Mouse (Mus musculus): Measurements from ENCODE around the gene Vps16. TPM values are rescaled to one million over a fixed set of nuclear protein-coding genes. Genes with fewer than 3 reads are reported as not detected.

Gene Vps16
- total and polyA plus RNA-seq, 2 experiments from 2014 or later: 50.4 to 89.5 TPM

DNA sequence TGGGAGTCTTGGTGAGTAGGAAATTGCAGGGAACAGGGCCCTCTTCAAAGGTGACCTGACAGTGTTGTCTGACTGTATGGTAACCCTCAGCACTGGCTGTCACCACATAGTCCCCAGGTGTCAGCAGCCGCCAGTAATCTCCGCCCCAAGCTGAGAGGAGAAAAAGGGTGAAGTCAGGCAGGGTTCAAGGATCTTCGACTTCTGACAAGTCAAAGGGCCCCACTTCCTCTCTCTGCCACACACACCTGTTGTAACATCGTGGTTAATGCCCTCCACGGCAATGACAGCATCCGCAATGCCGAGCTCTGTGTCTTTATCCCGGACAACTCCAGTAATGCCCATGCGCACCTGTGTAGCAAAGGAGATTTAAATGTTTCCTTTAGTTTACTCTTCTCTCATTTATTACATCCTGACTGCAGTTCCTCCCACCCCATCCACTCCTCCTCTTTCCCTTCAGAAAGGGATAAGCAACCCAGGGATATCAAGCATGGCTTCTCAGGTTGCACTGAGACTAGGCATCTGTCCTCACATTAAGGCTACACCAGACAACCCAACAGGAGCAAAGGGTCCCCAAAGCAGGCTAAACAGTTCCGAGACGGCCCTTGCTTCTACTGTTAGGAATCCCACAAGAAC lies 33.0 kb upstream of the Vps16 start:
- no peak for TF ChIP-seq CTCF (IDR thresholded peaks at IDR 0.05; ENCODE audit: low read depth)
- no peak overlapping the region for H3K9ac ChIP-seq (replicated peaks; ENCODE audit: low read length)
- ATAC-seq: no peak
- no peak overlapping the region for H3K4me2 ChIP-seq (ENCODE audit: low read depth, low read length)
- H3K9me3 ChIP-seq (ENCODE audit: low read length): no peaks in the 10 kb centered on the region
- DNase-seq (ENCODE audit: low spot score): no peak
- peaks cover 10% of the 10 kb centered on the region; the same call in 1 of the 2 replicates for H3K36me3 ChIP-seq (ENCODE audit: insufficient read depth, low read length)
- no peaks in the 10 kb centered on the region for H3K4me1 ChIP-seq (ENCODE audit: insufficient read depth, low read length)
- WGBS: 86% methylated on average over 11 of the region's 11 CpGs
- no peak overlapping the region for H3K4me3 ChIP-seq (ENCODE audit: low read length)
- no peaks in the 10 kb centered on the region for H3K27me3 ChIP-seq (ENCODE audit: insufficient read depth, low read length)
- H3K27ac ChIP-seq: no peak overlapping the region

DNA sequence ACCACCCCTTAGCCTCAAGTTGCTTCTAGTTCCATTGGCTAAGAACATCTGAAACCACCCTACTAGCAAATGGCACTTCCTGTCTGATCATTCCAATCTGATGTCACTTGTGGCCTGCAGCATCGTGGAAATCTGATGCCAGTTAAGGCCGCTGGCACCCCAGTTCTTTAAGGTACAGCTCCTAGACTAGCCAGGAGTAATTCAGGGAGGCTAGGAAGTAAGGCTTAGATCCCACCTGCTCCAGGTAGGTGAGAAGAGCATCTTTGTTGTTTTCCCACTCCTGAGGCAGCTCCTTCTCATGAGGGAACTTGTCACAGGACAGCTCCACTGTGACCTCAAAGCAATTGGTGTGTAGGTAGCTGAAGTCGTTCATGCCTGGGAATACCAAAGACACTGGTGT lies 31.3 kb upstream of the Vps16 start:
- no peak overlapping the region for H3K27ac ChIP-seq
- no peak overlapping the region for H3K9ac ChIP-seq (replicated peaks; ENCODE audit: low read length)
- TF ChIP-seq CTCF (IDR thresholded peaks at IDR 0.05; ENCODE audit: low read depth): no peak
- WGBS: 89% methylated on average over 3 of the region's 3 CpGs
- no peak overlapping the region for H3K4me3 ChIP-seq (ENCODE audit: low read length)
- H3K4me1 ChIP-seq (ENCODE audit: insufficient read depth, low read length): peaks cover under 1% of the 10 kb centered on the region; the same call in 1 of the 2 replicates
- ATAC-seq (no peak), DNase-seq (ENCODE audit: low spot score) (no peak)
- peaks cover 10% of the 10 kb centered on the region; the same call in 1 of the 2 replicates for H3K36me3 ChIP-seq (ENCODE audit: insufficient read depth, low read length)
- no peak overlapping the region for H3K4me2 ChIP-seq (ENCODE audit: low read depth, low read length)
- no peaks in the 10 kb centered on the region for H3K27me3 ChIP-seq (ENCODE audit: insufficient read depth, low read length)
- H3K9me3 ChIP-seq (ENCODE audit: low read length): no peaks in the 10 kb centered on the region

DNA sequence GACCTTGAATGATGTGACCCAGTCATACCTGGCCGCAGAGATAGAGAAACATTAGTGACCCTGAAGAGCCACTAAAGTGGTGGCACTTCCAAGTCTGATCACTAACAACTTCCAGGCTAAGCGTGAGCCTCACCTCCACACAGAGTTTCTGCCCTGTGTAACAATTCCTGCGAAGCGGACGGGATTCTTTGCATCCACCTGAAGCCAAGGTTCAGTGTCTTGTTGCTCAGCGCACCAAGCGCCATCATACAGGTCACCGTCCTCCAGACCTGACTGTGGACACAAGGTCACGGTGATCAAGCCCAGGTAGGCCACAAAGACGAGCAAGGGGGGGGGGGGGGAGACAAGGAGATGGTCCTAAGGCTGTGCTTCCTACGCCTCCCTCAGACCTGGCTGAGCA lies 28.4 kb upstream of the Vps16 start:
- Histone ChIP-seq H3K4me2 (ENCODE audit: low read depth, low read length) (no peak overlapping the region), H3K27ac (no peak overlapping the region), H3K9ac (replicated peaks; ENCODE audit: low read length) (no peak overlapping the region), H3K9me3 (ENCODE audit: low read length) (no peaks in the 10 kb centered on the region), H3K36me3 (ENCODE audit: insufficient read depth, low read length) (peaks cover 10% of the 10 kb centered on the region; the same call in 1 of the 2 replicates), H3K4me1 (ENCODE audit: insufficient read depth, low read length) (peaks cover 3% of the 10 kb centered on the region; the same call in 1 of the 2 replicates), H3K4me3 (ENCODE audit: low read length) (no peak overlapping the region), H3K27me3 (ENCODE audit: insufficient read depth, low read length) (no peaks in the 10 kb centered on the region)
- 96% methylated on average over 11 of the region's 11 CpGs for WGBS
- no peak for TF ChIP-seq CTCF (IDR thresholded peaks at IDR 0.05; ENCODE audit: low read depth)
- ATAC-seq (no peak), DNase-seq (ENCODE audit: low spot score) (no peak)

DNA sequence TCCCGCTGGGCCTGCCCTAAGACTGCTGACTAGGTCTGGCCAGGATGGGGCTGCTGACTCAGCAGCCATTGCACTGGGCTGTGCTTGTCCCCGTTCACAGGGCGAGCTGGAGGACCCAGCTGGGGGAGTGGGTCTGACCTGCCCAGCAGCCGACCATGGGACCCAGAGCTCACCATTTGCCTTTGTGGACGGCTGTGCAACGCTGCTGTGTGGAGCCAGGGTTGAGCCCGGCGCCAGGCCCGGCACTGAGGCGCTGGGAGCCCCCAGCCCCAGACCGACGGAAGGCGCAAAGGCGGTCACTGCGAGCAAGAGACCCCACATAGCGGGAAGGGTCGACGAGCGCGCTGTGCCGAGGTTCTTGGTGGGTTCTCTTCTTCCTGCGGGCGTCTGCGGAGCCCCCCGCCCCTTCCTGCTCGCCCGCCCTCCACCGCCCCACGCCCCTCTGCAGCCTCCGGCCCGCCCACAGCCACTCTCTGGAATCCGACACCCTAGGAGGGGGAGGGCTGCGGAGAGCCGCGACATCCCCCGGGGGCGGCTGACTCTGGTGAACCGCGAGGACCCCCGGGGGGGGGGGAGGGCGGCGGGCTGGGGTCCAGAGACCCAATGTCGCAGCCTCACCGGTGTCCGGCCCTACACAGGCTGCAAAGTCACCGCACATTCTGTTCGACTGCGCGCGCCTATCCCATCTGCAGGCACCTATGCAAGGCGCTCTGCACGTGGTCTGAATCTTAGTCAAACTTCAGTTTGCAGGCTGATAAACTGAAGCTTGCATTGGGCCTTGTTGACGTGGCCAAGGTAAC lies 26.8 kb upstream of the Vps16 start, which contains the start of gene Cpxm1:
Cpxm1 (minus strand) TSS at position 389 of the 800 bp plus-strand sequence.
- no peak for TF ChIP-seq CTCF (IDR thresholded peaks at IDR 0.05; ENCODE audit: low read depth)
- under 1% methylated on average over 40 of the region's 53 CpGs for WGBS
- H3K27ac ChIP-seq: no peak within 1 kb of the TSS

DNA sequence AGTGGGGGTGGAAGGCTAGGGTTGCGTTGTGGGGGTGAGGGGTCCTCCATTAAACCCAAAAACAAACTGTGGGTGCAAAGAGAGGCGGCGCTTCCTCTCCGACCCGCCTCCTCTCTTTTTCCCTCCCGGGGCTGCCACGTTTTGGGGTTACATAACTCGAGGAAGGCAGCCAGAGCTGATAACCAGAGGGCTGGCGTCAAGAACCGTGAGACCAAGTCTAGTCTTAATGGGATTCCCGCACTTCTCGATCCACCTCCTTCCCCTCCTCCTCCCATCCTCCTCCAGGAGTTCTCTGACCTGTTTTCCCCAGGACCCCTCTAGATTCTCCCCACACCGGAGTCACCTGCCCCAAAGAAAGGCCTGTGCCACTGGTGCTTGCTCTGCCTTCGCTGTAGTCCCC lies 26.0 kb upstream of the Vps16 start:
- ATAC-seq: no peak
- peaks cover 5% of the 10 kb centered on the region; the same call in 1 of the 2 replicates for H3K36me3 ChIP-seq (ENCODE audit: insufficient read depth, low read length)
- no peaks in the 10 kb centered on the region for H3K9me3 ChIP-seq (ENCODE audit: low read length)
- peaks cover 3% of the 10 kb centered on the region; the same call in 1 of the 2 replicates for H3K4me1 ChIP-seq (ENCODE audit: insufficient read depth, low read length)
- no peak for DNase-seq (ENCODE audit: low spot score)
- no peak overlapping the region for H3K27ac ChIP-seq
- H3K4me3 ChIP-seq (ENCODE audit: low read length): peak overlapping the region; percentile 52
- H3K4me2 ChIP-seq (ENCODE audit: low read depth, low read length): peak overlapping the region; percentile 94
- 21% methylated on average over 14 of the region's 14 CpGs for WGBS
- no peaks in the 10 kb centered on the region for H3K27me3 ChIP-seq (ENCODE audit: insufficient read depth, low read length)
- no peak overlapping the region for H3K9ac ChIP-seq (replicated peaks; ENCODE audit: low read length)
- no peak for TF ChIP-seq CTCF (IDR thresholded peaks at IDR 0.05; ENCODE audit: low read depth)

More for the DNA sequence above, 26.8 kb upstream of the Vps16 start, which contains the start of gene Cpxm1:
- DNase-seq (ENCODE audit: low spot score) (peak; percentile 40), ATAC-seq (peak; percentile 85)
- Histone ChIP-seq H3K4me2 (ENCODE audit: low read depth, low read length) (peak within 1 kb of the TSS; percentile 94), H3K4me1 (ENCODE audit: insufficient read depth, low read length) (peaks cover 3% of the 10 kb centered on the region; the same call in 1 of the 2 replicates), H3K9me3 (ENCODE audit: low read length) (no peaks in the 10 kb centered on the region), H3K4me3 (ENCODE audit: low read length) (peak within 1 kb of the TSS; percentile 52), H3K9ac (replicated peaks; ENCODE audit: low read length) (peak within 1 kb of the TSS; percentile 57), H3K27me3 (ENCODE audit: insufficient read depth, low read length) (no peaks in the 10 kb centered on the region), H3K36me3 (ENCODE audit: insufficient read depth, low read length) (peaks cover 7% of the 10 kb centered on the region; the same call in 1 of the 2 replicates)

DNA sequence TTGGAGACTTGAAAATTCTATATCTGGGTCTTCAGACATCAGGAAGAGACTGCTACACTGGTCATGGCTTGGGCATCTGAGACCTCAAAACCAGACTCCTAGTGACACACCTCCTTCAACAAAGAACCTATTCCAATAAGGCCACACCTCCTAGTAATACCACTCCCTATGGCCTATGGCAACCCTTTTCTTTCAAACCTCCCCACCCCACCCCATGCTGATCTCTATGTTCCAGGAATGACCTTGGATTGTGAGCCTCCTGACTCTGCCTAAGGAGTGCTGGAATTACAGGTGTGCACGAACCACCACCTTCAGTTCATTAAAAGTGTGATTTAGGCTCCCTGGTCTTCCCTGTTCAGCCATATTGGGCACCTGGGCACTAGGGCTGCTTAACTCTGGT lies 24.1 kb upstream of the Vps16 start:
- H3K9me3 ChIP-seq (ENCODE audit: low read length): no peaks in the 10 kb centered on the region
- 96% methylated on average over 1 of the region's 1 CpGs for WGBS
- no peak overlapping the region for H3K27ac ChIP-seq
- no peak overlapping the region for H3K4me2 ChIP-seq (ENCODE audit: low read depth, low read length)
- no peaks in the 10 kb centered on the region for H3K36me3 ChIP-seq (ENCODE audit: insufficient read depth, low read length)
- ATAC-seq: no peak
- no peak for DNase-seq (ENCODE audit: low spot score)
- peaks cover 3% of the 10 kb centered on the region; the same call in 1 of the 2 replicates for H3K4me1 ChIP-seq (ENCODE audit: insufficient read depth, low read length)
- H3K9ac ChIP-seq (replicated peaks; ENCODE audit: low read length): no peak overlapping the region
- TF ChIP-seq CTCF (IDR thresholded peaks at IDR 0.05; ENCODE audit: low read depth): no peak
- no peaks in the 10 kb centered on the region for H3K27me3 ChIP-seq (ENCODE audit: insufficient read depth, low read length)
- H3K4me3 ChIP-seq (ENCODE audit: low read length): no peak overlapping the region
